Mouse (Mus musculus) megakaryocyte-erythroid progenitor cell, adult 5-6 weeks (primary cell): ENCODE data around the gene Ankle1. TPM values are rescaled to one million over a fixed set of nuclear protein-coding genes. Genes with fewer than 3 reads are reported as not detected.

ENCODE experiments used
- total RNA-seq, 2 experiments: library from RNA; stranded (forward) in 1 of 2; stranded (reverse) in 1 of 2; fragments of 200-1000, 215-1000 nt in 1 of 2; fragments of >200 nt in 1 of 2; fragmentation: Nextera tagmentation in 1 of 2; gene quantifications; 2 replicates each; pipeline ENCODE4 v1.2.3; 2014 to 2017

The Ankle1 gene
- total RNA-seq, 2 experiments from 2014 or later, result 23.5 to 46.2 TPM

Other genes with a start within 250 kb of the Ankle1 start
- 32.9 and 33.2 TPM in 2 replicates for gene Myo9b, start 133.3 kb upstream of the Ankle1 start, total RNA-seq (2014; fragmentation: Nextera tagmentation)
- gene Myo9b, start 133.3 kb upstream of the Ankle1 start, total RNA-seq (2017), result 17.6 and 20.4 TPM in 2 replicates
- 22.9 and 30.6 TPM in 2 replicates for gene Haus8, start 133.1 kb upstream of the Ankle1 start, total RNA-seq (2014; fragmentation: Nextera tagmentation)
- 44.1 and 47.5 TPM in 2 replicates for gene Haus8, start 133.1 kb upstream of the Ankle1 start, total RNA-seq (2017)
- 147 and 161 TPM in 2 replicates for gene Use1, start 39.2 kb upstream of the Ankle1 start, total RNA-seq (2014; fragmentation: Nextera tagmentation)
- gene Use1, start 39.2 kb upstream of the Ankle1 start, total RNA-seq (2017), result 129 and 139 TPM in 2 replicates
- gene Ocel1, start 34.7 kb upstream of the Ankle1 start, total RNA-seq (2014; fragmentation: Nextera tagmentation), result 6.4 and 7.4 TPM in 2 replicates
- gene Ocel1, start 34.7 kb upstream of the Ankle1 start, total RNA-seq (2017), result 8.1 and 13.8 TPM in 2 replicates
- gene Nr2f6, start 24.1 kb upstream of the Ankle1 start, total RNA-seq (2014; fragmentation: Nextera tagmentation), result 1.4 and 3.2 TPM in 2 replicates
- 1.7 TPM in 1 of 2 replicates, not detected in the other for gene Nr2f6, start 24.1 kb upstream of the Ankle1 start, total RNA-seq (2017)
- gene Ushbp1, start 10.2 kb upstream of the Ankle1 start, total RNA-seq (2014; fragmentation: Nextera tagmentation), result not detected in 2 replicates
- not detected in 2 replicates for gene Ushbp1, start 10.2 kb upstream of the Ankle1 start, total RNA-seq (2017)
- gene Babam1, start 9.1 kb upstream of the Ankle1 start, total RNA-seq (2014; fragmentation: Nextera tagmentation), result 107 and 130 TPM in 2 replicates
- gene Babam1, start 9.1 kb upstream of the Ankle1 start, total RNA-seq (2017), result 73.7 and 90.2 TPM in 2 replicates
- gene Abhd8, start 57.6 kb downstream of the Ankle1 start, total RNA-seq (2014; fragmentation: Nextera tagmentation), result 5.3 and 7.1 TPM in 2 replicates
- gene Abhd8, start 57.6 kb downstream of the Ankle1 start, total RNA-seq (2017), result 4.7 and 6.3 TPM in 2 replicates
- 82.3 and 120 TPM in 2 replicates for gene Mrpl34, start 58.9 kb downstream of the Ankle1 start, total RNA-seq (2014; fragmentation: Nextera tagmentation)
- 46.7 and 63.4 TPM in 2 replicates for gene Mrpl34, start 58.9 kb downstream of the Ankle1 start, total RNA-seq (2017)
- gene Dda1, start 63.2 kb downstream of the Ankle1 start, total RNA-seq (2014; fragmentation: Nextera tagmentation), result 31.4 and 47.5 TPM in 2 replicates
- gene Dda1, start 63.2 kb downstream of the Ankle1 start, total RNA-seq (2017), result 13.3 and 19.6 TPM in 2 replicates
- 2.4 and 4.5 TPM in 2 replicates for gene Ano8, start 80.0 kb downstream of the Ankle1 start, total RNA-seq (2014; fragmentation: Nextera tagmentation)
- gene Ano8, start 80.0 kb downstream of the Ankle1 start, total RNA-seq (2017), result 2.3 and 3.4 TPM in 2 replicates
- 15.1 and 20.3 TPM in 2 replicates for gene Gtpbp3, start 82.1 kb downstream of the Ankle1 start, total RNA-seq (2014; fragmentation: Nextera tagmentation)
- gene Gtpbp3, start 82.1 kb downstream of the Ankle1 start, total RNA-seq (2017), result 18.7 and 32.1 TPM in 2 replicates
- gene Plvap, start 105.7 kb downstream of the Ankle1 start, total RNA-seq (2014; fragmentation: Nextera tagmentation), result 7.2 and 8.9 TPM in 2 replicates
- gene Plvap, start 105.7 kb downstream of the Ankle1 start, total RNA-seq (2017), result 6.9 and 9.3 TPM in 2 replicates
- gene Ccdc194, start 119.7 kb downstream of the Ankle1 start, total RNA-seq (2014; fragmentation: Nextera tagmentation), result not detected in 2 replicates
- gene Ccdc194, start 119.7 kb downstream of the Ankle1 start, total RNA-seq (2017), result not detected in 2 replicates
- gene Bst2, start 131.4 kb downstream of the Ankle1 start, total RNA-seq (2014; fragmentation: Nextera tagmentation), result 31.1 and 46.7 TPM in 2 replicates
- gene Bst2, start 131.4 kb downstream of the Ankle1 start, total RNA-seq (2017), result 34.9 and 90.9 TPM in 2 replicates
- 19.9 and 24.4 TPM in 2 replicates for gene Mvb12a, start 136.9 kb downstream of the Ankle1 start, total RNA-seq (2014; fragmentation: Nextera tagmentation)
- 23.9 and 31.7 TPM in 2 replicates for gene Mvb12a, start 136.9 kb downstream of the Ankle1 start, total RNA-seq (2017)
- gene Tmem221, start 152.9 kb downstream of the Ankle1 start, total RNA-seq (2014; fragmentation: Nextera tagmentation), result not detected in 2 replicates
- not detected in 2 replicates for gene Tmem221, start 152.9 kb downstream of the Ankle1 start, total RNA-seq (2017)
- not detected in 2 replicates for gene Nxnl1, start 160.6 kb downstream of the Ankle1 start, total RNA-seq (2014; fragmentation: Nextera tagmentation)
- gene Nxnl1, start 160.6 kb downstream of the Ankle1 start, total RNA-seq (2017), result not detected in 2 replicates
- gene Slc27a1, start 162.9 kb downstream of the Ankle1 start, total RNA-seq (2014; fragmentation: Nextera tagmentation), result 3.0 and 6.3 TPM in 2 replicates
- gene Slc27a1, start 162.9 kb downstream of the Ankle1 start, total RNA-seq (2017), result 0.95 and 3.1 TPM in 2 replicates
- 104 and 132 TPM in 2 replicates for gene Pgls, start 186.2 kb downstream of the Ankle1 start, total RNA-seq (2014; fragmentation: Nextera tagmentation)
- gene Pgls, start 186.2 kb downstream of the Ankle1 start, total RNA-seq (2017), result 76.2 and 80.7 TPM in 2 replicates
- 15.9 and 42.5 TPM in 2 replicates for gene Fam129c, start 191.6 kb downstream of the Ankle1 start, total RNA-seq (2014; fragmentation: Nextera tagmentation)
- gene Fam129c, start 191.6 kb downstream of the Ankle1 start, total RNA-seq (2017), result 0.14 and 15.0 TPM in 2 replicates
- 55.8 and 58.0 TPM in 2 replicates for gene Colgalt1, start 205.0 kb downstream of the Ankle1 start, total RNA-seq (2014; fragmentation: Nextera tagmentation)
- gene Colgalt1, start 205.0 kb downstream of the Ankle1 start, total RNA-seq (2017), result 40.1 and 44.4 TPM in 2 replicates